Mouse (Mus musculus) activated CD4-positive, CD25-positive, alpha-beta regulatory T cell, adult 4 months (primary cell): ENCODE results near the gene Spata9. TPM values are rescaled to one million over a fixed set of nuclear protein-coding genes. Genes with fewer than 3 reads are reported as not detected.

Experiments
- ATAC-seq: one replicate; pipeline ENCODE4 v1.8.0; 2017
- polyA plus RNA-seq, 2 experiments: library from polyadenylated mRNA; unstranded; fragments of 100-300 nt; shearing (Covaris generic); gene quantifications; one replicate each; pipeline ENCODE4 v1.2.1; 2017

The Spata9 gene
- polyA plus RNA-seq, 2 experiments from 2014 or later = 0.48 TPM; not detected in 1

DNA sequence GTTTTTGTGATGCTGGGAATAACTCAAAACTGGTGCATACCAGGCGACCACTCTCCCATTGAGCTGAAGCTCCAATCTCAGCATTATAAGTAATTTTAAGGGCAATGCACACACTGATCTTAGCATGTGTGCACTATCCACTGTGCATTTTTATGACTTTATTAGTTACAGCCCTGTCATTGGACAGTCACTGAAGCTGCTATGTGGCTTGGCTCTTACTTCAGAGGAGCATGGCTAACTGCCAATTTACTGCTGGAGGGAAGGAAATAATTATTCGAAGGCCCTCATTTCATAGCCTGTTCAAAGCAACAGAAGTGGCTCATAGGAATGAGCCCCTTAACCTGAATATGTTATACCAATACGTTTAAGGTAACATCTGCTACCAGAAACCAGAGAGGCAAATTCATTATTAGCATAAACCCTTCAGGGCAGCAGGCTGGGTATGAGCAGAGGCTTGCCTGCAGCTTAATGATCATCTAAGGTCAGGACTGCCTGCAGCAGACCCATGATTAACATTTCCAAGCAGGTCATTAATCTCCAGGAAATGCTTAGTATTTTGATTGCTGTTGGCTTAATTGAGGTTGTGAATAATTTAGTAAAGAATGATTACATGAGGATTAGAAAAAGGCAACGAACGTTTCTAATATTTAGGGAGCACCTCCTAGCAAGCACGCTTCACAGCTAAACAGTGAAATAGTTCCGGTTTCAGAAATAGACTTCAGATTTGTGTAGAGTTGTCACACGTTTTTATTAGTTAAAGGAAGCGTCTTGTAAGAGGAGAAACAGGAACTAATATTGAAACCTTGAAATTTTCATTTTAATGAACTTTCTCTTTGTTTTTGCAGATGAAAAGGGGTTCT is 25.4 kb downstream of the Spata9 start:
- ATAC-seq = no peak

DNA sequence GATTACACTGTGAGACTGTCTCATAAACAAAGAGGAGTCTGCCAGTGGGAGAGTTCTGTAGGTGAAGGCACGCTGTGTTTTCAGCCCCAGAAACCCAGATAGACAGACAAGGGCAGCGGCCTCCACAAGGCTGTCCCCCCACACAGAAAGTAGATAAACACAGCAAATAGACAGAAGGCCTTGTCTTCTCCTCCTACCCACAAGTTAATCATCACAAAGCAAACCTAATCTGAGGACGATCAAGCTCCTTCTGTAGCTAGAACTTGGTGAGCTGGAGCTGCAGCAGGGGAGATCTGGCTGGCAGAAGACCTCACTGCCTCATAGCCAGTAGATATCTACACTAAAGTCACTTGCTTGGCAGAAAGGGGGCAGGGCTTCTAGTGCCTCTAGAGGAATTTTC is 36.3 kb downstream of the Spata9 start:
- no peak for ATAC-seq

DNA sequence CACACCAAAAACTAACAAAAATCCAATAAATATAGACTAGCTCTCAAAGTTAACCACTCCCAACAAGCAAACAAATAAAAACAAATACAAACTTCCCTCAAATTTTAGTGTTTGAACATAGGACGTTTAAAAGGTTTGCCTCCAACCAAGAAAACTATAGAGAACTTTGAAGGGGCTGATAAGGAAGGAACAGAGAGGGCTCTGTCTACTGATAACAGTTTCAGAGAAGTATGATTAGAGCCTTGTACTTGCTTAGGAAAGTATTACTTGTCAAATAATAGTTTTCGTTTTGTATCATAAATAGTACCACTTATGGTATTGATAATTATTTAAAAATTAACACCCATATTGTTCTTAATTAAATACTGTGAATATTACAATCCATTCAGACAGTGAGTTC is 47.6 kb downstream of the Spata9 start:
- ATAC-seq = no peak

DNA sequence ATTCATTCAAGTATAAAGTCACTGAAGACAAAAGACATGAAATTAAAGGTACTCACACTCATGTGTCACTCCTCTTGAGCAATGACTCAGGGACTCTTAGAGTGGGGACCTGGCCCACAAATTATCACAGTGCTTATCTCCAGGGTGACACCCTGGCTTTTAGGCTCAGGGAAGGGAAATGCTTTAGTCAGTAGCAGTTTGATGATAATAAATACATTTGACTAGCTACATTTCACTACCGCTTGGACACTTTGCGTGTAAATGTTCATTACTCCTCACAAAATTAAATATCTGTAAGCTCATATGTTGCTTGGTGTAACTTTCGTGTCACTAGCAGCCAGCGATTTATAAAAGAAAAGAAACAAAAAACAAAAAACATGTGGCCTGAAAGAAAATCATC is 50.5 kb downstream of the Spata9 start:
- ATAC-seq = no peak

DNA sequence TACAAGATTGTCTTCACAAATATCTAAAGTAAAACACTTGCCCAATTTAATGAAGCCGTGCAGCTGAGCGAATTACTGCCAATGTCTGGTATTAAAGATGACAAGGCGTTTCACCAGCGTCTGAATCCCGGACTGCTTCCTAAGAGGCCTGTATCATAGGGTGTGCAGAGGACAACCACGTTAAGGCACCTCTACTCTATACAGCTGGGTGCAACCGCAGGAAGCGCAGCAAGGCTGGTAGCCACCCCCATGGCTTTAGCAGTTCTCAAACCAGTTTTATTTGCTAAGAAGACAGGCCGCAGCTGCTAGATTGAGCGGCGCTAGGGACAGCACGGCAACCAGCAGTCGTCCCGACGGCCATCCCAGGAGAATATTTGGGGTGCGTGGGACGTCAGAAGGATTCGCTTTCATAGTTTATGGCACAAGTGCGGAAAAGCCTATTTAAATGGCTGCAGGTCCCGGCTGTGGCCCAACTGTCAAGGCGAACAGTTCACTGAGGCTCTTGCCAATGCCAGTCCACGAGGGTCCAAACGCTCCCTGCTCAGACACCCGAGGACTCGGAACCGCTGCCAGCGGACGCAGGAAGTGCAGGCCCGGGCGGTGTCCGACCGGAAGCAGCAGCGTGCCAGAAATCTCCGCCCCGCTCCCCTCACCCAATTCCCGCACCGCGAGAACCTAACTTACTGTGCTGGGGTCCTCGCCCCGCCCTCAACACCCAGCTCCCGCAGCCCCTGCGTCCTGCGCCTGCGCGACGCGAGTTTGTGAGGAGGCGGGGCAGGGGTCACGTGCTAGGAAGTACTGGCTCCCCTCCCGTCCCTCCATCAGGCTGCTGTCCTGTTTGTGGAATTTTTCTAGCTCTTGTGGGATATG is 51.3 kb downstream of the Spata9 start, which contains the start of gene Rfesd:
Gene Rfesd, minus strand, starts transcription at position 746 of the 870 bp plus-strand sequence.
- peak; percentile 93 for ATAC-seq

DNA sequence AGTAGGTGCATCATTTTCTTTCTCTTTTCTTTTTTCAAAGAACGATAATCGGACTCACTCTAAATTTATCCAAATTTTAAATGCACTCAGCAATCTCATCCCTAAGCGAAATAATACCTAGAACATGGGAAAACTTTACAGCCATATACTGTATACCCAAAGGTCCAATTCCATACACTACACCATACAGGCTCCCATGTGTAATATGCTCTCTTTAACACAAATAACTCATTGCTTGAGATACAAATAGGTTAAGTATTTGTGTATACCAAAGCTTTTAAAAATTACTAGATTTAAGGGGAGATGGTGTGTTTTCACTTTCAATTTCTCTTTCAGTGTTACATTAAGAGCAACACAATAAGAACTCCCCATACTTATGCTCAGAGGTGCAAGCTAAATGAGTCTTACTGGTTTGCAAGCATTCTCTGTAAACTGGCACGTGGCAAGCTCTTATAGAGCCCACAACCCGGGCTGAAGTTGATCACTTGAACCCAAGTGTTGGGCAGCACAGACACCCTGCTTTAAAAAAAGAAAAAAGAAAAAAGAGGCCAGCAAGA is 52.0 kb downstream of the Spata9 start:
- peak; percentile 24 for ATAC-seq

DNA sequence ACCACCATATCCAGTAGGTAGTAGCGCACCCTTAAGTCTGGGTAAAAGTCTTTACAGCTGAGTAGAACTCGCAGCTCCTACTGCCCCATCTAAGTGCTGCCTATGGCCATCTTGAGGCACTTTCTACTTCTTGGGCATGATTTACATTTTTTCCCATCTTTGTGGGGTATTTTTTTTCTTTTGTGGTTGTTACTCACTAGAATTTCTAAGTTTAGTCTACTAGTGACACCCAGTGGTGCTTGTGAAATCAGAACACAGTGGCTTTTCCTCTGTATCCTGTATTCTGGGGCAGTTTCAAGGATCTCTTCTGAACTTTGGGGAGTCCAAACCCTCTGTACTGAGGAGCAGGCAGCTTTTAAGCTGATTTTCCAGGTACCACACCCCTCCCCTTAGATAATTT is 54.8 kb downstream of the Spata9 start:
- ATAC-seq = no peak

DNA sequence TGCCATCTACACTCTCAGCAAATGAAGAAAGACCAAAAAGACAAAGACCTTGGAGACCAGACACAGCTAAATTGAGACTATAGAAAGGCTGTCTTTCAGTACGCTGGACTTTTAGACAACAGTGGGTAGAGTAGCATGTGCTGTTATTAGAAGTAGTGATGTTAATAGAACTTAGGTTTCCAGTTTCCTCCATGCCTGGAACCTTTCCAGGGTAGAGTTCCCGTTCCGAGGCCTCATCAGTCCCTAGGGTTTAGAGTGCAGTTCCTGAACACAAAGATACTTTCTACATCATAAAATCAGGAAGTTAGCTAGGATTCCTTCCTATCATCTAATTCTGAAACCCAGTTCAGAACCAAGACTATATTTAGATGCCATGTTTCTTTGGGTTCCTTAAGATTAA is 57.6 kb downstream of the Spata9 start:
- no peak for ATAC-seq

DNA sequence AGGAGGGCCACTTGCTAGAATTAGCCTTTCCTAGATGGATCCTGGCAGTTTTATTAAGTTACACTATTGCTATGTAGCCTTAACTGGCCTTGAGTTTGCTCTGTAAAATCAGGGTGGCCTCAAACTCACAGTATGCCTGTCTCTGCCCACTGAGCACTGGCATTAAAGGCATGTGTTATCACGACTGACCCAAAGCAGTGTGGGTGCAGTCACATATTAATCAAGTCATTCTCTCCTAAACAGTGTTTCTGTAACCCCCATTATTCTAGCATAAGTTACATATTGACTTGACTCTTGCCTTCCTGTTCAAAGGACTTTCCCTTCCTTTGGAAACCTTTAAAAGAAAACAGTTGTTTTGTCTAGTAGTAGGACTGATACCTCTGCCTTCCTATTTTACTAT is 75.5 kb downstream of the Spata9 start:
- ATAC-seq = no peak

DNA sequence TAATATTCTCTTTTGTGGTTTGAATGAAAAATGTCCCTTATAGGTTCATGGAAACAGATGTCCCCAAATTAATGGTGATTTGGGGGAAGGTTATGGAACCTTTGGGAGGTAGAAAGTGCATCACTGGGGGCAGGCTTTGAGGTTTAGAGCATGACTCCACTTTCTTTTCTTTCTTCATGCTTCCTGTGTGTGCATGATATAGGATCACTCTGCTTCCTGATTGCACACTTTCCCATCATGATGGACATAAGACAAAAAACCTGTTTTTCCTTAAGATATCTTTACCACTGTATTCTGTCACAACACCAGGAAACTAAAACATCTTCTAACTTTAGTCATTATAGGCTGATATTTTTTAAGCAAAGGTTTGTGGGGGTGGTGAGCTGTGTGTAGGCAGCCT is 78.0 kb downstream of the Spata9 start:
- no peak for ATAC-seq

Other genes with a start within 250 kb of the Spata9 start
- 100 to 1,000 TPM; 318 to 351 TPM for gene Glrx, start 127.3 kb upstream of the Spata9 start, polyA plus RNA-seq
- not detected for gene Rhobtb3, start 23.2 kb upstream of the Spata9 start, polyA plus RNA-seq
- 10 to 100 TPM; 35.9 to 38.4 TPM for gene Rfesd, start 51.6 kb downstream of the Spata9 start, polyA plus RNA-seq
- gene Gpr150, start 89.8 kb downstream of the Spata9 start, polyA plus RNA-seq = not detected
- gene Arsk, start 131.5 kb downstream of the Spata9 start, polyA plus RNA-seq = 1 to 10 TPM; 4.7 to 10.0 TPM
- gene Ttc37, start 131.6 kb downstream of the Spata9 start, polyA plus RNA-seq = 10 to 100 TPM; 16.8 to 17.8 TPM